Mouse (Mus musculus) gastrocnemius, postnatal 36 days (tissue): ENCODE measurements around the gene Lrrc8d. TPM values are rescaled to one million over a fixed set of nuclear protein-coding genes. Genes with fewer than 3 reads are reported as not detected.
A peak's percentile ranks its signal among the peaks of the same experiment; 100 is the strongest.

Source experiments
- DNase-seq, 2 experiments: peaks; one replicate each; pipeline ENCODE4 v3.0.0; 2022
- intact Hi-C: fragments of 180-260 bp; cut with DNase I; formaldehyde crosslinking; loops from one replicate; pipeline ENCODE4 v1.15.1; 2025
- long read RNA-seq, 2 experiments: library from polyadenylated mRNA; stranded (forward); transcript quantifications; one replicate each; pipeline ENCODE4 v2.0.0; 2021
- total RNA-seq, 2 experiments: library from RNA; stranded (reverse); gene quantifications; 2 replicates each; pipeline ENCODE4 v1.2.3; 2021

Gene Lrrc8d
- 1 to 10 TPM; 3.0 to 4.4 TPM for total RNA-seq
- long read RNA-seq, experiment 1, result 0 reads
- long read RNA-seq, experiment 2, partial matches to known transcripts, result 0 of 1 reads
- long read RNA-seq, experiment 2, other reads (novel, unspliced or antisense), result 0 of 1 reads

DNA sequence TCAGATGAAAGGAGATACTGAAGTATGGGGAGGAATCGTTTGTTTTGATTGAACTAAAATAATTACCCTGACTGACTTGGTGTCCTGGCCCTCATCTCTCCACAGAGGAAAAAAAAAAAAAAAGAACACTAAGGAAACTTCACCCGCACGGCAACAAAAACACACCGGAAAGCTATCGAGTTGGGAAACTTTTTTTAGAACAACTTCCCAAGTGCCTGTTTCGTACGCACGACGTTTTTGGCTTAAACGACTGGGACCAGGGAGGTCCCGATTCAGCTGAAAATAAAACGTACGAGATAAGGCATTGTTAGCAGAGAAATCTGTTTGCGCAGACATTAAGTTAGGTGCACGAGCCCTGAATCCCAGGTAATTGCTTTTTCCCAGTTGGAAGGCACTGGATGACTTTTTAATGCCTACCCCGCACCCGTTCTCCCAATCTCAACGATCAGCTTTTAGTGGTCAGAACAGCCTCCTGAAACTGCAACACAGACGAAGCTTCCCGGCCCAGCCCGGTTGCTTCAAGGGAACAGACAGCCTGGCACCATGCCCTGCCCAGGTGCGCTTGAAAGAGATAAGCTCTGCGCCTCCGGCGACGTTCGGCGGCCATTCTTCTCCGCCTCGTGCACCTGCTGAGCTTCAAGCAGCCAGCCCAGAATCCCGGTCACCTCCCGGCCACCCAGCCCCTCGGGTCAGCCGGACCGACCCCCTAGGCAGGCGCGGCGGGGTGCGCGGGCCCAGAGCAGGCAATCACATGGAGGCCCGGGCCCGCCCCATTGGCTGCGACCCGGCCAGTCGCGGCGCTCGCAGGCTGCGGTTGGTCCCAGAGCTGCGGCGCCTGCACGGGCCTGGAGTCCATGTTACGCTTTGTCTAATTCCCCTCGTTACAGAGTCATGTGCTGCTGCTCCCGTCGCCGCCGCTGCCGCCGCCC lies at the start of gene Lrrc8d:
Lrrc8d (plus strand) TSS at position 829 of the 929 bp plus-strand sequence.
- DNase-seq, result peak; percentile 78 to 79
- intact Hi-C loops, result no loop called here

DNA sequence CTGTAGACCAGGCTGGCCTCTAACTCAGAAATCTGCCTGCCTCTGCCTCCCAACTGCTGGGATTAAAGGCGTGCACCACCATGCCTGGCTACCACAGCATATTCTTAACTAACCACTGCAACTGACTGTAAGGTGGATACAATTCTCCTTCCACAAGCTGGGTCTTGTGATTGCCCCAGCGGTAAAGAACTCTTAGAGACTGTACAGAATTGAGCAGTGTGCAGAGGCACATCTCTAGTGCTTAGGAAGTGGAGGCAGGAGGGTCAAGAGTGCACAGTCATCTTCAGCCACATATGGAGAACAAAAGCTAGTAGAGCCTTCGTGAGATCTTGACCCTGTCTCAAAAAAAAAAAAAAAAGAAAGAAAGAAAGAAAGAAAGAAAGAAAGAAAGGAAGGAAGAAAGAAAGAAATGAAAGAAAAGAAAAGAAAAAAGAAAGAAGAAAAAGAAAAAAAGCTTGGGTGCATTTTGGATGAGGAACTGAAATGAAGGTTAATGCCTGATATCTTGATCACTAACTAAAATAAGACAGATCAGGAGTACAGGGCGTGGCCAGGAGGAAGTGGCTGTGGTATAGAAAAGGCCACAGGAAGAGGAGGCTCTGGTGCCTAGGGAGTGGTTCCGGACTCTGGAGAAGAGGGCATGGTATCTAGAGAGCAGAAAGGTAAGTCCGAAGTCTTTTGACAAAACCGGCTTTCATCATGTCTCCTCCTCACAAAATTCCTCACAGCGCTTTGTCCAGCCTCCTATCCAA lies 48.9 kb upstream of the Lrrc8d start:
- DNase-seq, result no peak
- intact Hi-C loops, result no loop called here

DNA sequence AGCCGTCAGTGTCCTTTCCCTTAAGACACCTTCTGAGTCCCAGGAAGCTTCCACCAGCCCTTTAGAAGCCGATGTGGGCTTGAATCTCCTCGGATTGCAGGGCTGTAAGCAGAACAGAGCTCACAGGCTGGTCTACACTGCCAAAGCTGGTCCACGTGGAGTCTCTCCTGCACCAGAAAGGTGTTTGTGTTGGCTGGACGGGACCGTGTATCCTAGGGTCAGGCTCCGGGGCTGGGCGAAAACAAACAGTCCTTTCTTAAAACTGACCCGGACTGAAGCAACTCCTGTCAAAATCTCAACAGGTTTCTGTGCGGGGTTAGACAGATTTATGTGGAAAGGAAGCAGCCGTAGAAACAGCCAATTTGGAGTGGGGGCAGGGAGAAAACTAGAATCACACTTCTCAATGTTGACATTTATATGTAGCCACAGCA lies 48.2 kb upstream of the Lrrc8d start:
- no peak for DNase-seq
- intact Hi-C loops, result no loop called here

DNA sequence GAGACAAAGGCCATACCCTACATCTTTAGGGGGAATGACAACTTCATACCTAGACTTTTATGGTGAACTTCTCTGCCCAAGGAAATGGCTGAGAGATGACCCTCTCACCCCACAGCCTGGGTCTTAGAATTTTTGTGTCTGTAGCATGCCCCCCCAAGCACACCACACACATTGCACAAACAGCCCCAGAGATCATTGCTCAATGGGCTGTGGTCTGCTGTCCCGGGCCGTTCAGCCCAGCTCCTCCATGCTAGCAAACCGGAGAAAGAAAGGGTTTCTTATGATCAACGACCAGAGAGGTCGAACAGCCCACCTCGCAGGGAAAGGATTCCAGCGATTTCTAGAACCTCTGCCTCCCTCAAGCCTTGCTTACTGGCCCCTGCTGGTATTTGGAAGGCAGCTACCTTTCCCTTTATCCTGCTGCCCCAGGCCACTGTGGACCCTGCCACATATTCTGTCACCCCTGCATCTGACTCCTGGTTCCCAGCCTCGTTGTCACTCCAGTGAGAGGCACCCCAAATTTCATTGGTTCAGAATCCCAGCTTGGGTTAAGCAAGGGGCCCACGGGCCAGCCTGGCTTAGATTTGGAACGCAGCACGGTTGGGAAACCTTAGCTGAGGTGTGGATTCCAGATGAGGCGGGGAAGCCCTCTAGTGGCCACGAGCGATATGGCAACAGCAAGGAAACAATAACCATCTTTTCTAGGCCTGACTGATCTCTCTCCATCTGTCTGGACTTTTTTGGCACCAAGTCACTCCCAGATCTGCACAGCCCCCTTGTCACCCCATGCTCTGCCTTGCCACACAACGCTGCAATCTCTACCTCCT lies 45.3 kb upstream of the Lrrc8d start:
- DNase-seq, result peak; percentile 78 to 83
- intact Hi-C loops, result loop anchor here (1.0 to 2.0 kb wide), 3 partner anchors 135 to 248 kb away; partner anchors contain the start of gene Lrrc8c

DNA sequence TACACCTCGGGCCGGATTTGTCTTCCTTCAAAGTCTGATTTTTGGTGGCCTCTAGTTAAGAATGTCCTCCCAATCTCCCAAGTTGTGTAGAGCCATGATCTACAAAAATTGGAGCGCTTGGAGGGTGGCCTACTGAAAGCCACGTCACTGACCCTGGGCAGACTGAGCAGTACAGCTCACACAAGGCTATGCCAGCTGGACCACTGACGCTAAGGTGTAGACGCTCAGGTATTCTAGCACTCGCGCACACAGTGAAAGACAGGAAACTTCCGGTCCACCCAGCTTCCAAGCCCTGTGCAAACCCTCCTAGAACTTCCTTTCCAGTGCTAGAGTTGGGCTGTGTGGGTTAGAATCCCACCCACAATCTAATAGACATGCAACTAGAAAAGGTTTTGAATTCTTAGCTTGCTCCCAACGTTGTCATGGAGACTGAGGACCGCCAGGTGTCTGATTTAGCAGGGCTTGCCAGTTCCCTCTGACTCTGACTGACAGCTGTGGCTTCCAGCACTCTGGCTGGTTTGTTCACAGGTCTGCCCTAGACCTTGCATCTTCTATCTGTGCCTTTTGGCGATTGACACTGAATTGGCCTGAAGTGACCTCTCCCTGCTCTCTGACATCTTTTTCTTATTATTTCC lies 44.6 kb upstream of the Lrrc8d start:
- intact Hi-C loops, result loop anchor here (2.0 kb wide), 1 partner anchor 162 kb away; no protein-coding TSS in a partner anchor
- no peak for DNase-seq

DNA sequence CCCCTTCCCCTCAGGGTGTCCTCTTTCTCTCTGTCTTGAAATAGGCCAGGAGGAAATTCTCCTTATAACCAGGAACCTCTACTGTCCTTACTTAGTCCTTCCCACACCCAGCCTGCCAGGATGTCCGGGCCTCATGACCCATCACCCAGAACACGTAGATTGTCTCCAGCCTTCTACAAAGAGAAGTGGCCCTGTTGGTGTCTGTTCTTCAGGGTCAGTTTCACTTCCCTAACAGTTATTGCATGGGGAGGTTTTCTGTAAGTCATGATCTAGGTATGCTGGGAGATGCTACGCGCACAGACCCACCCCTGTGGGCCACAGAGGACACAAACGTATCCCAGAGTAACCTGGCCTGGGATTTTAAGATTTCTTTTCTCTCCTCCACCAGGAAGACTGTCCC lies 37.9 kb upstream of the Lrrc8d start:
- no peak for DNase-seq
- intact Hi-C loops, result no loop called here

DNA sequence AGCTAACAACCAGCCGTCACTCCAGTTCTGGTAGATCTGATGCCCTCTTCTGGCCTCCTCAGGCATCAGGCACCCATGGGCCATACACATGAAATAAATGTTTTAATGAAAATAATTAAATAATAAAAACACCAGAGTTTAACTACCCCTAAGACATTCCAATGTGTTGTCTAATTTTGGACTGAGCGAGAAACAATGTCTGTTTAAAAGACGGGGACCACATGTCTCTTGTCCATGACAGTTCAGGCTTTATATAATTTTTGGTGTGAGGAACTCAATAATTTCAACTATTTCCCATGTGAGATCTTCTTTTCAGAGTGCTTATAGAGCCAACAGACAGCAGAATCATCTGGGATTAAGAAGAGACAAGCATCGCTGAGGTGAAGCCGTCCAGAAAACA lies 32.8 kb upstream of the Lrrc8d start:
- intact Hi-C loops, result no loop called here
- no peak for DNase-seq

DNA sequence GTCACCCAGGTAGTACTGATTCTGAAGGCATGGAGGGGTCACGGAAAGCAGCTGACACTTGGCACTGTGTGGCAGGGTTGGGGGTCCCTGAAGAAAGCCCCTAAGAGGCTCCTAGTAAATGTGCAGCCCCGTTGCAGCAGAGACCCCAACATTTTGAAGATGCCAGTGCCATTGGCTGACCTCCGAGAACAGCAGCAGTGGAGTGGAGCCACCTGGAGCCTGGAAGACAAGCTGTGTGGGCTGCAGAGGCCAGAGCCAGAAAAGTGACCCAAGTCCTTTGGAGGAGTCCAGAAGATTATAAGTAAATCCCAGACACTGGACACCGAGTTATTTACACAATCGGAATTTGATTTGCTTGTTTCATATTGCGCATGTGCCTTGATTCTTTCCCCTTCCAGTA lies 32.4 kb upstream of the Lrrc8d start:
- no peak for DNase-seq
- intact Hi-C loops, result no loop called here

DNA sequence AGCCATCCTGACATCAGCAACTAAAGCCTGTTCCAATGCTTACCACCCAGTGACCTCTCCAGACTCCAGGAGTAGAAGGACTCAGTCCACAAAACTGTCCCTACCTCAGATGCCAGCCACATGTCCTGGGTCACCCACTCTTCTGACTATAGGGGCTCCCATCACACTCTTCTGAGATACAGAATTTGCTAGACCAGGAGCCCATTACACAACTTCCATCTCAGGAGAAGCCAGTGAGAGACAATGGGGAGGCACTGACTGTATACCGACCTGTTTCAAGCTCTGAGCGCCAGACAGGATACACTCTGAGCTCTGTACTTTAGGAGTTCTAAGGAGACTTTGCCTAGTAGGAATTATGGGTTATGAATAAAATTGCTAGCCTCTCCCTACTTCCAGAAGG lies 30.7 kb upstream of the Lrrc8d start:
- intact Hi-C loops, result no loop called here
- no peak for DNase-seq

DNA sequence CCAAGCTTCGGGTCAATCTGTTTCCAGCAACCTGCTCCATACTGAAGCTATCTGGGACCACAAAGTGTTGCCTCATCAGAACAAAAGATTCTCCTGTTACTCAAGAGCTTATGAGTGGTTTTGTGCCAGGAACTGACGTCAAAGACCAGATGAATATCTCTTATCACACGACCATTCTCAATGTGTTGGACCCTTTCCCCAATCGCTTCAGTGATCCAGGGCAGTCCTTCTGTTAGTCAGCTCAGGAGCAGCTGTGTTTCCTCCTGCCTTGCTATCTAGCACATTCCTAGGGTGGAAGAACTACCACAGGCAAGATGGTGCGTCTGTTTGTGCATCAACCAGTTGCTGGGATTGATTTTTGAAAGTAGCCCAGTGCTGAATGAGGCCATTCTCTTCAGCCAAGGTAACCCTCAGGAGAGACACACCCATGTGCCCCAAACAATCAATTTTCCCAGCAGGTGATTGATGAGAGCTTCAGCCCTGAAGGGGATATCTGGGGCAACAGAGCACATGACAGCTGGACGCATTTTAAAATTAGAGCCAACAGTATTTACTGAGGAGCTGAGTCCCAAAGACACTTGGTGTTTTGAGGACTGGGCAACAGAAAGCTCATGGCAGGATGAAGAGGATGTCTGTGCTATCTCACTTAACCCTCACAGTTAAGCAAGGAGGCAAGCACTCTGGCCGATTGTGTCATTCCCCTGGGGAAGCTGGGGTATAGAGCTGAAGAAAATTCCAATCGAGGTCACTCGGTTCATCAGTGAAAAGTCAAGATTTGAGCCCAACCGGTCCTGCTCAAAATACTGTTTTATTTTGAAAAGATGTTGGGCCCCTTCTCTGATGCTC lies 30.0 kb upstream of the Lrrc8d start:
- intact Hi-C loops, result no loop called here

DNA sequence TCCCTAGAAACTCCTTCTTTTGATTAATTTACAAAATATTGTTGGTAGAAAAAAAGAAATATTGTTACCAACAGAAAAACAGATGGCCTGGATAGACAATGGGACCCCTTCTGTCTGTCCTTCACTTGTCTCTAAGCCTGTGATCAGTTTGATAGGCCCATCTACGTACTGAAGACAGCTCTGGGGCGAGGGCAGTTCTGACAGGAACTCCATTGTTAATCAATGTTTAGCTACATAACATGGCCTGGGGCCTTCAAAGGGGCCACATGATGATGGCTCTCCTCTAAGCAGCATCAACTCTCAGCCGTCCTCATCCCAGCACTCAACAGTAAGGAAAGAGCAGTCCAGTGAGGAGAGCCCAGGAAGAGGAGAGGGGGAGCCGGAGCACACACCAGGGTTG lies 27.4 kb upstream of the Lrrc8d start:
- DNase-seq, result no peak
- intact Hi-C loops, result no loop called here

More for the DNA sequence above, 30.0 kb upstream of the Lrrc8d start:
- DNase-seq, result no peak

DNA sequence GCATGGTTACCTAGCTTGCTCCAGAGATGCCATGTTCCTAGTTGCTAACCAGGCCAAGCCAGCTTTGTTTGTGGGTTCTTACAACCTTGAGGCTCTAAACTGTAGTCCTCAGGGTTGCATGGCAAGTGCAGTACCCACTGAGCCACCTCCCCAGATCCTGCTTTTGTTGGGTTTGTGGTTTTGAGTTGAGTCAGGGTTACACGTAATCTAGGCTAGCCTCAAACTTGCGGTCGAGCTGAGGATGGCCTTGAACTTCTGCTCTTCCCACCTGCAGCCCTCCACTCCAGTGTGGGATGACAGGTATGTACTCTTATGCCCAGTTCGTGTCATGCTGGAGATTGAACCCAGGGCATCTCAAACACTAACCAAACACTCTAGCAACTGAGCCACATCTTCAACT lies 24.3 kb upstream of the Lrrc8d start:
- intact Hi-C loops, result no loop called here
- DNase-seq, result no peak

DNA sequence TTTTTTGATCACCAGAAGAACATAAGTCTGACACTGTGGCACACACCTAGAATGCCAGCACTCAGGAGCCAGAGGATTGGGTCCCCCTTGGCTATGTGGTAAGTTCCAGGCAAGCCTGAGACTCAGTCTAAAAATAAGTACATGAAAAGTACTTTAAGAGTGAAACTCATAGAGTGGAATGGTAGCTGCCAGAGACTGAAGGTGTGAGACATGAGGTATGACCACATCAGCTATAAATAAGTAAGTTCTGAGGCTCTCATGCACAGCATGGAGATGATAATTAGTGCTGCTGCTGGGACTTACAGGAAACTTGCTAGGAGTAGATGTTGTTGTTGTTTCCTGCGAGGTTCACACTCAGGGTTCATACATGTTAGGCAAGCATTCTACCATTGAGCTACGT lies 22.7 kb upstream of the Lrrc8d start:
- intact Hi-C loops, result no loop called here
- no peak for DNase-seq

DNA sequence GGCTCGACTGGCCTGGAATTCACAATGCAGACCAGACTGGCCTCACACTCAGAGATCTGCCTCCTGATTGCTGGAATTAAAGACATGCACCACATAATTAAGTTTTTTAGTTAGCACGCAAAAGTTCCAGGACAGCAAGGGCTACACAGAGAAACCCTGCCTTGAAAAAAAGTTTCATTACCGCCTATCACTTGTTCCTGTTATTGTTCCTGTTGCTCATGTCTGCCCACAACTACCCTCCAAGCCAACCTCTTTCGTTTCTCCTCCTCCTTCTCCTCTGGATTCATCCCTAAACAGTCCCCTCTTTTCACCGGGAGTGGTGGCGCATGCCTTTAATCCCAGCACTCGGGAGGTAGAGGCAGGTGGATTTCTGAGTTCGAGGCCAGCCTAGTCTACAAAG lies 21.5 kb upstream of the Lrrc8d start:
- intact Hi-C loops, result no loop called here
- DNase-seq, result no peak

DNA sequence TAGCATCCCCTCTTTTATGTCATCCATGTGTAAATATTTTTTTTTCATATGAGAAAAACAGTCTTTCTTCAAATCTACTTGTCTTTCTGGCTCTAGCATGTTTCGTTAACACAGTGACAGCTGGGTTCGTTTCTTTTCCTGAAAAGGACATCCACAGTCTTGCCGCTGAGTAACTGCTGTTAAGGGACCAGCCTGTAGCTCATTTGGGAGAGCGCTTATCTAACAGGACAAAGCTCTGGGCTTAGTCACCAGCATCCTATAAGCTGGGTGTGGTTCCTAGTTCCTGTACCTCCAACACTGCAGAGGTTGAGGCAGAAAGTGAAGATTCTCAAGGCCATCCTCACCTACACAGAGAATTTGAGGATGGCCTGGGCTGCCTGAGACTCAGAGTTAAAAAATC lies 20.5 kb upstream of the Lrrc8d start:
- no peak for DNase-seq
- intact Hi-C loops, result no loop called here

DNA sequence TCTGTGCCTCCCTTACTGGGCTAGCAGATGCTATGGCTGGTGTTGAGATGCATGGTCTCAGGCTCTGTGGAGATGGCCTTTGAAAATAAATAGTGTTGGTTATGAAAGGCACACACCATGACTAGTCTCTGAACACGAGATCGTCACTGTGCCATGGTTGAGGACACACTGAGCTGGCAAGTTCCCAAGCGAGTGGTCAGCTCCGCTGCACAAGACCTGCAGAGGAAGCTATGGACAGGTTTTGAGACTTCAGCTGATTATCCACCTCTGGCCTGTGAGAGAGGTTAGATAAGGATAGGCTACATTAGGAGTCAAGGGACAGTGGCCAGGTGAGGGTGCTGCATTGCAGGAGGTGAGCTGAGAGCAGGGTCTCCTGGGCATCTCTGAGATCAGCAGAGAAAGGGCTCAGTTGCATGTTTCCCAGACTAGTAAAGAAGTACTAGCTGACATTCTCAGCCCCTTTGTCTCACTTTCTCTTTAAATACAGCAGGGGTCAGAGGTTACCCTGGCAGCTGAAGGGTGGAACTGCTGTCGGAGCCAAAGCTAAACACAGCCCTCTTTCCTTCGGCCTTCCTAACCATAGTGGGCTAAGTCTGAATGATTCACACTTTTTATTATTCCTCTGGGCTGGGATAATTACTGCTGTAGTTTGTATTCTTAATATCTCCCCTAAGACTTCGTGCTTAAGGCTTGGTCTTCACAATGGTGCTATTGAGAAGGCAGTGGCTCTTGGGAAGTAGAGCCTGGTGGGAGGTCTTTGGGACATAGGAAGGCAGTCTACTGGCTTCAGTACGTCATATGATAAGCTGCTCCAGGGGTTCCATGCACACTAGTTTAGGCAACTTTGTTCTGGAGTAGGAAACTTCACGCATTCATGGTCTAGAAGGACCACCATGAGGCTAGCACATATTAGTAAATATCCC lies 19.6 kb upstream of the Lrrc8d start:
- intact Hi-C loops, result no loop called here
- no peak for DNase-seq

DNA sequence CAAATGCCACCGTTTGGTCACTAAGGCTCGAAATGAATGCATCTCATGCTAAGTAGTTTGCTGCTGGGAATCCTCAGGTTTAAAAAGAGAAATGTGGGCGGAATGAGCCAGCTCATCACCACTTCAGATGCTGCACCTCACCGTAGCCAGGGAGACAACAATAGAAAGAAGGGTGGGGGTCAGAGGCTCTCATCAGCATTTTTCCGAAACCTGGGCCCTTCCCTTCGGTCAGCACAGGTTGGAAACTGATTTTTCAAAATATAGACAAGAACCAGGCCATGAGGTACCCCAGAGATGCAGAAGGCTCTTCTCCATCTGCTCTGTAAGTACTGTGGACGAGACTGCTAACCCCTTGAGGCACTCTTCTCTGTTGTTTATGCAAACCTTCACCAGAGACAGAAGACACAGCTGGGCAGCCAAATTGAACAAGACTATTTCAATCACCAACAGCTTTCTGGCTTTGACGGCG lies 17.6 kb upstream of the Lrrc8d start:
- intact Hi-C loops, result no loop called here
- no peak for DNase-seq

DNA sequence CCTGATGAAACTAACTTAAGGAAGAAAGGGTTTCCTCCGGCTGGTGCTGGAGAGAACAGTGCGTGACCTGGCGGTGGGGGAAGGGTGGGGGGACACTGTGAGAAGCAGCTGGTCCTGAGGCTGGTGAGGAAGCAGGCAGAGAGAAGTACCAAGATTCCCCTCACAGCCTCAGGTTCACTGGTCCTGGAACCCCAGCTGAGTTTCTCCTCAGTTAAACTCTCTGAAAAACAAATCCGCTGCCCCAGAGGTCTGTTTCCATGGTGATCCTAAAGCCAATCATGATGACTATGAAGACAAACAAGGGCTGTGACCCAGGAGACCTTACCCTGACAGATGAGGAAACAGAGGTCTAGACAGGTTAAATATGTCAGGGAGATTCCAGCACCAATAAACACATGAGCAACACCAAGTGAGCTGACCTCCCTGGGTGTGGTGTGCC lies 15.8 kb upstream of the Lrrc8d start:
- intact Hi-C loops, result no loop called here
- no peak for DNase-seq
